Mouse (Mus musculus) thymus, postnatal 10 days (tissue): ENCODE results near the gene Phf1.
A peak's percentile ranks its signal among the peaks of the same experiment; 100 is the strongest.

Experiments used
- DNase-seq, 2 experiments: peaks; one replicate each; pipeline ENCODE4 v3.0.0; 2021; ENCODE audit warnings: low spot score in 2 of 2

Gene Phf1

DNA sequence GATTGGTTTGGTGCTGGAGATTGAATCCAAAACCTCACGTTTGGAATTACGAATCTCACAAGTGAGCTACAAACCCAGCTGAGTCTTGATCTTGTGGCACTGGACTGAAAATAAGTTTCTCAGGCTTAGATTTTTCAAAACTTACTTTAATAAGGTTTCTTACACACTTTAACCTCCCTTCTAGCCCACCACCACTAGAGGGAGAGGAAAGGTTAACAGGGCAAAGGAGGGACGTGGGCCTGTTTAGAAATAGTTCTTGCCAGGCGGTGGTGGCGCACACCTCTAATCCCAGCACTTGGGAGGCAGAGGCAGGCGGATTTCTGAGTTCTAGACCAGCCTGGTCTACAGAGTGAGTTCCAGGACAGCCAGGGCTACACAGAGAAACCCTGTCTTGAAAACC is 44.5 kb downstream of the Phf1 start:
- DNase-seq = peak in 1 of 2 experiments; percentile 19

DNA sequence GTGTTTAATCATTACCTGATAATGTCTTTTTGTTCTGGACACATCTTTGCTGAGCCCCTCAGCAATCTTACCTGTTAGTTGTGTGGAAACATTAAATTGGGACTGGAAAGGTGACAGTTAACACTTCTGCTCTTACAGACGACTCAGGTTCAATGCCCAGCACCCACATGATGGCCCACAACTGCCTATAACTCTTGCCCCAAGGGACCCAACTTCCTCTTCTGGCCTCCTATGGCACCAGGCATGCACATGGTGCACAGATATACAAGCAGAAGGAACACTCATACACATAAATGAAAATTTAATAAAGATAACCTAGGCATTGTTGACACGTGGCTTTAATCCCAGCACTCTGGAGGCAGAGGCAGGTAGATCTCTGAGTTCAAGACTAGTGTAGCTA is 46.6 kb downstream of the Phf1 start:
- DNase-seq = no peak

DNA sequence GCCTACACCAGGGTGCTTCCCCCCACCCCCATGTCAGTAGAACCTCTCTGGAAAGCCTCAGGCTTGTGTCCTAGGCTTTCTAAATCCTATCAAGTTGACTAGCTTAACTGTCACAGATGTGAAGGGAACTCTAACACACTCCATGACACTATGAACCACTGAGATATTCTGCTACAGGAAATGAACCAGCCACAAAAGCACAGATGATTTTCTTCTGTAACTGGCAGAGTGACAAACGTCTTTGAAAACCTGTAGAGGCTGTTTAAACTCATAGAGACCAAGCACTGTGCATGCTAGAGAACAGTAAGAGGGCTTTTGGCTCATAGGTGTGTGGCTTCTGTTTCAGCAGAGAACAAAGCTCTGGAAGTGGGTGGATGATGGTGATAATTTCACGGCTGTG is 48.2 kb downstream of the Phf1 start:
- DNase-seq = peak; percentile 47 to 59

DNA sequence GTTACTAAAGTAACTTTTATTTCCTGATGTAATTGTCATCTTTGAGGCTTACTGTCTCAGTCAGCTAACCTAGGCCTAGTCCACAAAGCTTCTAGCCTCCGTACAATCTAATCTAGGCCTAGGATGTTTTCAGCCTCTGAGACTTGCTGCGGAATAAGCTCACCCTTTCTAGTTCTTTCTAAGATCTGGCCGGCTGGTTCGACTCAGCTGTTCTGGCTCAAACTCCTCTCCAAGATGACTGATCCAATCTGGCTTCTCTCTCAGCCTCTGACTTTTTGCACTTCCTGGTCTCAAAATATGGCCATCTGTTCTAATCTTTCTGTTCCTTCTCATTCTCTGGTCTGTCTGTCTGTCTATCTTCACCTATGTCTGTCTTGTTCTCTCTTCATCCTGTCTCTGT is 50.5 kb downstream of the Phf1 start:
- no peak for DNase-seq

DNA sequence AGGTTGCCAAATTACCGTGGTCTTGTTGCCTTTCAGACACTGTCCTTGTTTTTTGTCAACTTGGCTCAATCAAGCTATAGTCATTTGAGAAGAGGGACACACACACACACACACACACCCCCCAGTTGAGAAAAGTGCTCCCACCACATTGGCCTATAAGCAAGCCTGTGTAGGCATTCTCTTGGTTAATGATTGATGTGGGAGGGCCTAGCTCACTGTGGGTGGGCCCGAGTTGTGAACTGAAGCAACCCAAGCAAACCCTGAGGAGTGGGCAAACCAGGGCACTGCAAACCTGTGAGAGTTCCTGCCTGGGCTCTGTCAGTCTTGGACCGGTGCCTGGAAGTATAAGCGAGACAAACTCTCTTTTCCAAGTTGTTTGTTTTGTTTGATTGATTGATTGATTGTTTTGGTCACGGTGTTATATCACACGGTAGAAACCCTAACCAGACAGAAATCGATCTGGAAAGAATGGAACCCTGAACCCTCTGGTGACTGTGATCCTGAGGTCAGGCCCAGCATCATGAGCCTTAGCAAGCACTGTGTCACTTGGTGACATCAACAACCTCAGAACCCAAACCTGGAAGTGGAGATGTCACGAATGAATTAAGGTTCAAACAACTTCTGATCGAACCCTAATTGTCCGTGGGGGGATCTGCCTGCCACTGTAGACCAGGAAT is 52.8 kb downstream of the Phf1 start:
- DNase-seq = no peak
